Mouse (Mus musculus) retina, embryonic 14.5 days (tissue): Measurements from ENCODE around the gene Adamtsl2.

Experiments
- DNase-seq: peaks from one replicate; pipeline ENCODE4 v3.0.0-alpha.2; 2015; ENCODE audit warnings: low spot score

Adamtsl2 gene

DNA sequence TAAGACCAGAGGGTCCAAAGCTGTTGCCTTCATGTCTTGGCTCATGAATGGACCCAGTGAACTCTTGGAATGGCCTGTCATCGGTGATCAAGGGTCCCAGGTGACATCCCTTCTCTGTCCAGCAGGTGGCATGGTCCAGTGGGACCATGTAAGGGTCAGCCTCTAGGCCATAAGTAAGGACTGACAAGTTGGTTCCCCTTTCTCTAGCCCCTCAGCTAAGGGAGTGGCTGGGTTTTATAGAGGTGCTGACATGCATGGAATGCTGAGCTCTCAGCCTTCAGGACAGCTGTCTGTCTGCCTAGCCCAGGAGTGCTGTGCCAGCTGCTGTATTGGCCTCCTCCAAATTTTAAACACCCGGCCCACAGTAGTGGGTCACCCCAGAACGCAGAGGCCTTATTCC lies 3.7 kb upstream of the Adamtsl2 start:
- peak; percentile 72 for DNase-seq

DNA sequence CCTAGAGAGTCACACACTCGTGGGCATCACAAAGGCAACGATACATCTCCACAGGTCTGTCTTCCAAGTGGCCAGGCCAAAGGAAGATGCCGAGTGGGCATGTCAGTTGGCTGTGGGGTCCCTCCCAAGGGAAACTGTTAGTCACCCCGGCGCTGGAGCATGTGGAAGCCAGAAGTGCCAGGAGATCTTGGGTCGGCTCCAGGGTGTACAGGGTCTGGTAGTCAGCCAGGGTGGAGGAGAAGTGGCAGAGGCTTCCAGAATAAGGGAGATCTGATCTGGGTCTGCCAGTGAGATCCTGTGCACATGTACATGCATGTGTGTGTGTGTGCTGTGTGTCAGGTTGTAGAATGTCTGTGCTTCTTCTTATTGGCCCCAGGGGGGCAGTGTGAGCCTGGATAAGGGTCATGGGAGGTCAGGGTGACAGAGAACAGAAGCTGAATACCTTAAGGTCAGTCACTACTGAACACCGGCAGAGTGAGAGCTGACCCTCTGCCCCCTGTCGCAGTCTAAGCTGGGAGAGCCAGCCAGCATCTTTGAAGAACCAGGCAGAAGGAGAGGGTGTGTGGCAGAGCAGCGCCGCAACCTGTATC lies 1.4 kb upstream of the Adamtsl2 start:
- DNase-seq = peak; percentile 33

DNA sequence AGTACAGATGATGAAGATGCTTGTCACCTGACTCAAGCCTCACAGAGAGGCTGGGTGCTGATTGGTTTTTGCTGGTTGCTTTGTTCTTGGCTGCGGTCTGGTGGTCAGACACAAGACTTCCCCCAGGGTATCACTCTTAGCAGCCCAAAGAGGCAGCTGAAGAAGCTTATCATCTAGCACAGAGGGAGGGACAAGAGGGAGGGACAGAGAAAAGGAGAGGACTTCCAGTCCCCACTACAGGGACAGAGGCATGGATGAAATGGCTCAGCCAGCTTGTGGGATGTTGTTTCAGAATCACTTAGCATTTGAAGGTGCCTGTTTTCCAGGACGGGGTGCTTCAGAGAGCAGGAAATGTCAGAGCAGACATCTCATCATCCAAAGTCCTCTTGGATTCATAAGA lies 867 bp upstream of the Adamtsl2 start:
- DNase-seq = no peak

DNA sequence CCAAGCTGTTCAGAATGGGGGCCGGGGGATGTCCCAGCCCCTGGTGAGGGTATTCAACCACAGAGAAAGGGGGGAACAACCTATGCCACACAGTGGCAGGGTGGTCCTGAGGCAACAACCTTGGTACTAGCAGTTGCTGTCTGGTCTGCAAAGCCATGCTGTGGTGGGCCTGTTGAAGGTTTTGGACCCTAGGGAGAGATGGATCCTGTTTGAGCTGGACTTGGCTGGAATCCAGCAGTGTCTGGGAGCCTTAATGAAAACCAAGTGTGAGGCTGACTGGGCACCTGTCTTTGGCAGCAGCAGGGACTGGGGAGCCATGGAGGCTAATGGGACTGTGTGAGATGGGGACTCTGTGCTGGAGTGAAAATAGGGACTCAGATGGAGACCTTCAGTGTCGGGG lies 470 bp downstream of the Adamtsl2 start:
- DNase-seq = peak; percentile 22

DNA sequence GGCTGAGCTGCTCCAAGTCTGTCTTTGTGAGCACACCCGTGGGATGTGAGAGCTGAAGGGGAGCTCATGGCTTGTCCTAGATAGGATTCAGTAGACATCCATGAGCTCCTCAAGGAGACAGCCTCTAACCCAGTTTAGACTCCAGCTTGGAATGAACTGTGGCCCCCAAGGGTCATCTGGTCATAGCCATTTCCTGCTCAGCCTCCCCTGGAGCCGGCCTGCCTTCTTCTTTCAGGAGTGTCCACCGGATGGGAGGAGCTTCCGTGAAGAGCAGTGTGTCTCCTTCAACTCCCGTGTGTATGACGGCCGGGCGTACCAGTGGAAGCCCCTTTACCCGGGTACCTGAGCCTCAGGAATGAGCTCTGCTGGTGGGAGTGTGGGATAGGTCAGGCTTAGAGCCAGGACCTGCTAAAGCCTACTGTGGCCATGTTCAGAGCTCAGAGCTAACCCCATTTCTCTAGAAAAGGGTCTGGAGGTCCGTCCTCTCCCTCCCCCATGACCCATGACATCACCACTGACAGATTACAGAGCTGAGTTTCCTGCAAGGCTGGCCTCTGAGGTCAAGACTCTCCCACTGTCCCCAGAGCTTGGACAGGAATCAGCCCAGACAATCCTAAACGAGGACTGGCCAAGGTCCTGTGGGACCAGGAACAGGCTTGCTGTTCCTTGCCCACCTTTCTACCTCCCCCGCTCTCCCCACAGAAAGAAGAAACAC lies 4.7 kb downstream of the Adamtsl2 start:
- no peak for DNase-seq

DNA sequence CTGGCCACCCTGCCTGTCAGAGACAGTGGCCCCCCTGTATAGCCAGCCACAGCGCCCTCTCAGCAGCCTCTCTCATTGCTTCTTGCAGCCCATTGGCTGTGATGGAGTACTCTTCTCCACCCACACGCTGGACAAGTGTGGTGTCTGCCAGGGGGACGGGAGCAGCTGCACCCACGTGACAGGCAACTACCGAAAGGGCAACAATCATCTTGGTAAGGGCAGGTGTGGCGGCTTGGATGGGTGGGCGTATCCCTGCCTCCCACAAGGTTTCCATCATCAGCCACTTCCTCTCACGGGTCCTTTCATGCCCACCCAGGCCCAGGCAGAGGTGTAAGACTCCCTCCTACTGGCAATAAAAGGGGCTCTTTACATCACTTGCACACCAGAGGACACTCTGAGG lies 5.8 kb downstream of the Adamtsl2 start:
- DNase-seq = no peak

DNA sequence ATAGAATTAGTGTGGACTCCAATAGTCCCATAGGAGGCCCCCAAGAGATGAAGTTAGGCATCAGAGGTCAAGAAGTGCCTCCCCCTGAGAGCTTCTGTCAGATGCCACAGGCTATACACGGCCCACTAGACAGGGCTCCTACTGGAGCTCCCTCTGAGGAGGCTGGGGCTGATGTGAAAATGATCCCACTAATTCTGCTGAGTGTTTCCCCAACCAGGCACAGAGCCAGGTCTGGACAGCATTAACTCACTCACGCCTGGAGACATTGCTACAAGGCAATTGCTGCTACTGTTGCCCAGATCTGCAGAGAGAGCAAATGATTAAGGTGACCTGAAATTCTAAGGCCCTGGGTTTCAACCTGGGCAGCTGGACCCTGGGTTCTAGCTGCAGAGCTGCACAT lies 6.6 kb downstream of the Adamtsl2 start:
- DNase-seq = no peak

DNA sequence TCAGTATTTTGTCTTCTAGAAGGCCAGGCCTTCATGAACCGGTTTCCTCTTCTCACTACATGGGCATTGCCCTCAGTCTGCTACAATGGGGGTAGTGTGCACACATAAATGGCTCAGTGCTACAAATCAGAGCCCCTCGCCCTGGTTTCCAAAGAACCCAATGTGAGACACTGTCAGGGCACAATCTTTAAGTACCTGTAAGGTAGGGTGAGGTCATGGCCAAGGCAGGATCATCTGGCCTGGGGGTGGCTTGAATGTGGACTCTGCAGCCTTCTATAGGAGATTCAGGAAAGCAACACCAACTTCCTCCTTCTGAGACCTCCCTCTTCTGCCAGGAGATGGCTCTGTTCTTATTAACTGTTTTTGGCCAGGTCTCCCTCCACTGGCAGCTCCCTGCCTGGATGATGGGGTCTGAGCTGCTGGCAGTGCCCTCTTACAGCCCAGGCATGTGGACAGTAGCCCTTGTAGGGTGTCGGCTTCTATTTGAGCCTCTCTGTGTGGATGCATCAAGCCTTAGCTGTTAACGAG lies 7.4 kb downstream of the Adamtsl2 start:
- DNase-seq = no peak

DNA sequence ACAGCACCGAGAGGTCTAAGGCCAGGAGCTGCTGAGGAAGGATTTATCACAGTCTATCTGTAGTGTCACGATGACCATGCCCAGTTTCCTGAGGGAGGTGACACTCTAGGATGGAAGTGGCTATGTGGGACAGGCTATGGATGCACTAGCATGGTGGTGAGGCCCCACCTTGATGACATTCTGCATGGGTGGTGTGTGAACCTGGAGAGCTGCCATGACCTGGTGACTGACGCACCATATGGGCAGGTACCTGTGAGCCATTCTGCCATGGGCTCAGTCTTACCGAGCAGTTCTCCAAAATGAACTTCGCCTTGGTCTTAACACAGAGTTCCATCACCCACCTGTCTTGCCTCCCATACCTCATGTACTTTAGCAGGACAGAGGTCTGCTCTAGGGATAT lies 8.4 kb downstream of the Adamtsl2 start:
- no peak for DNase-seq

DNA sequence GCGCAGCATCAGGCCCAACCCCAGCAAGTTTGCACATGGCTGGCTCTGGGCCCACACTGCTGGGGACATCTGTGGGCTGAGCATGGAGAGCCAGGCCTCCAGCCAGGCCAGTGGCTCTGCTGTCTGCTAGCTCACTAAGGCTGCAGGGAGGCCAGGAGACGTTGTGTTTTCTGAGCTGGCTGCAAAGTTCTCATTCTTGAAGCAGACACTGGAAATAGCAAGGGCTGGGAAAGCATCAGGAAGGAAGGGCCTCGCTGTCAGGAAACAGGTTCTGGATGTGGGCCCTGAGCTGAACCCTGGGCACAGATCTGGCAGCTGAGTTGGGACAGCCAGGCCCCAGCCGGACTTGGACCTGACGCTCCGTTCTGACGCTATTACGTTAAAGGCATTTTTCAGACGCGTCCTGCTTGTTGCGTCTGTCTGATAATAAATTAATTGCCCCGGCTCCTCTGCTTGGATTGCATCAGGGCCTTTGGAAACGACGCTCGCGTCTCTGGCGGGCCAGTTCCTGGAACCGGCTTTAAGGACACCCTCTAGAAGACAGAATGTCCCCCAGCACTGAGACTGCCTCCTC lies 9.0 kb downstream of the Adamtsl2 start:
- no peak for DNase-seq

DNA sequence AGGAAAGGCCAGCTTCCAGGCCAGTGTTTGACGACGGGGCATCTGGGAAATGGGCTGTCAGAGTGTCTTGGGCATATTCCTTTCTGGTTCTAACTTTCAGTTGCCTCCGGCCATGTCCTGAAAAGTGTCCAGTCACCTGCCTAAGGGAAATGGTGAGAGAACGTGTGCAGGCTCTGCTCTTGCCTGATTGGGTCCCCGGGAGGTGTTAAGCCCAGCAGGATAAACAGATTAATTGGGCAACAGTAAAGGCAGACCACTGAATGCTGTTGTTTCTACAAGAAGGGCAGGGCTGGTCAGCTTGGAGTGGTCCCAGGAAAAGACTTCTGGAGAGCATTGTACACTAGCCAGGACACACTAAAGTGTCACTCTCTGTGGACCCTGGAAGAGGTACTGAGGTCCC lies 9.5 kb downstream of the Adamtsl2 start:
- DNase-seq = no peak

DNA sequence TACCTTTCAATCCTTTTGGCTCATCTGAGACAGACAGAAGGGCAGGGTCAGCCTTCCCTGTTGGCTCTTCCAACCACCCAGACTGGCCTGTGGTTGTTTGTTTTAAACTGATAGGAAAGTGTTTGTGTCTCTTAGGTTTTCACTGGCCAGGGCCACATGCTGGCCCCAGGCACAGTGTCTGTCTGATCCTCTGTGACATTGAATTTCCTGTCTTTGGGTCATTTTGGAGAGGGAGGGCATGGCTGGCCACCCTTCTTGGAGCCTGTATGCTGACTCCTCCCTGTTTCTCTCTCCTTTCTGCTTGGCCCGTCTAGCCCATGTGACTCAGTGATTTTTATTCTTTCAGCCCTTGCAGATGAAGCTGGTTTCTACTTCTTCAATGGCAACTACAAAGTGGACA lies 10.1 kb downstream of the Adamtsl2 start:
- DNase-seq = no peak

DNA sequence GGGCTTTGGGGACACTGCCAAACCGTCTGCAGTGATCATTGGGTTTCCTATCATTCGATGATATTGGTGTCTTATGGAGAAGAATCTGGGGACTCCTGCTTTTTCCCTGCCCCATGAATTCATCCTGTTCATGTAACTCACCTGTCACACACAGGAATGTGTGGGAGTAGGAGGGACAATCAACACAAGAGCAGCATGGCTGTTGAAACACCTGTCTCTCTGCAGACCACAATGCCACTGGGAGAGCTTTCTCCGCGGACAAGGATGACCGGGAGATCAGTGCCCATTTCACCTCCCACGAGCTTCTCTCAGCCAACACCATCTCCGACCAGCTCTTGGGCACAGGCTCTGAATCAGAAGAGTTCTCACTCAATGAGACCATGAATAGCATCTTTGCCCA lies 16.0 kb downstream of the Adamtsl2 start:
- no peak for DNase-seq

DNA sequence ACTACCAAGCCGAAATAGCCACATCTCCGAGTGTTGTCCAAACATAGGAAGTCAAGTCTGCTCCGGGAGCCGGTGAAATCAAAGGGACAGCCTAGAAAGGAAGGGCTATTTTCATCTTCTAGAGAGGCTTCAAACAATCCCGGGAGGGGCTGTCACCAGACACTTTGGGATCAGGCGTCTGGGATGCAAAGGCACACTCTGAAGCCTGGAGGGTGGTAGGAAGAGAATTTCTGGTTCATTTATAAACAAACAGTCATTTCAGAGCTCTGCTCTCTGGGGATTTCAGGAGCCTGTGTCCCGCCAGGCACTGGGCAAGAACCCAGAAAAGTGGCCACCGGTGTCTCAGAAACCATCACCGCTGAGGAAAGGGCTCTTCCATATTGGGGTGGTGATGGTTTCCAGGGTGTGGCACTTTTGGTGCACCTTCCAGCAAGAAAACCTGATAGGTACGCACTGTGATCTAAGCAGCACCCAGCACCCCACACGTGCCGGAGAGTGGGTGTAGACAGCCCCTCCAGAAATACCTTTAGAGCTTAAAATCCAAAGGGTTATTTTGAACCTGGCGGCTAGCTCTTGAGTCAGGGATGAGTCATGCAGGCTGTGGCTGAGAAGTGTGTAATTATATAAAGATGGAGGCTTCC lies 17.3 kb downstream of the Adamtsl2 start:
- no peak for DNase-seq

DNA sequence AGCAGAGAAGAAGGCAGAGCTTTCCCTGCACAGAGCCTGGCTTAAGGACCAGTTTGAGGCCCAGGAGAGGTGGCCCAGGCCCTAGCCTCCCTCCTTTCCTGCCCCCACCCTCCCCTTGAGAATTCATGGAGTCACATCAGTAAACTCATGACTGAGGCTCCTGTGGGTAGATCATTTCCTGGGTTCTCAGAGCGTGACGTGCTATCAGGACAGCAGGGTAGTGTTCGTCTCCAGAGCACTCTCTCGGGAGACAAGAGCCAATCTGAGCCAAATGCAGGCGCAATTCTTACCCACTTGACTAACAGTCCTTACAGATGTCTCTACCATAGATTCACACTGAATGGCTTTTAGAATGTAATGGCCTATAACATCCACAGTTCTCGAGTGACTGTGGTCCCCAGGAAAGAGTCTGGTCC lies 18.1 kb downstream of the Adamtsl2 start:
- DNase-seq = no peak

DNA sequence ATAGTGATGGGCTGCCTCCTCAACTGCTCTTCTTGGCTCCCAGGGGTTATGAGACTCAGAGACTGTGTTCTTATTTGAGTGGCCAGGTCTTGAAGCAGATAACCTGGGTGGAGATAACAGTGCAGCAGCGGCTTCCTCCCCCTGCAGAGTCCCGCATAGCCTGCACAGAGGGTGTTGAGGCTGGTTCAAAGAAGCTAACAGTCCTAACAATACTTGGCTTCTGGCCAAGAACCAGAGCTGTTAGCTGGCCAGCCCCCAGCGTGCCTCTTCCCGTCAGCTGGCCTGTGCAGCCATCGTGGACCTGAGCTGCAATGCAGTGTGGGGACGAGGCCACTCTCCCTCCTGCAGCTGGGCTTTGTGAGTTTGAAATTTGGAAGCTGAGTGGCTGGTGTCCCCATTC lies 18.6 kb downstream of the Adamtsl2 start:
- DNase-seq = peak; percentile 72

DNA sequence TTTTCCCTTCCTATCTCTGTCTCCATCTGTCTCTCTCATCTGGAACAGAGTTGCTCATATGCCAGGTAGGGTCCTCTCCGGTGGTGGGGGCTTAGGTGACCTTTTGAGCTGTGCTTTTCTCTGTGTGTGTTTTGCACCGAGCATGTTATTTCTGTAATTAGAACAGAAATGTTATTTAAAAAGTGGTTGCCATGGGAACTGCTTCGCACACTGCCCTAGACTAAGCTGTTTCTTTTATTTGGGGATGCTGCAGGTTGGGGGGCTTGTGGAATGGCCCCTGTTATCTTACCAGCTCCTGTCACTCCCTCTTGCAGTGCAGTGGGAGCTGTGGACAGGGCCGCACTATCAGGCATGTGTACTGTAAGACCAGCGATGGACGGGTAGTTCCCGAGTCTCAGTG lies 24.4 kb downstream of the Adamtsl2 start:
- no peak for DNase-seq

DNA sequence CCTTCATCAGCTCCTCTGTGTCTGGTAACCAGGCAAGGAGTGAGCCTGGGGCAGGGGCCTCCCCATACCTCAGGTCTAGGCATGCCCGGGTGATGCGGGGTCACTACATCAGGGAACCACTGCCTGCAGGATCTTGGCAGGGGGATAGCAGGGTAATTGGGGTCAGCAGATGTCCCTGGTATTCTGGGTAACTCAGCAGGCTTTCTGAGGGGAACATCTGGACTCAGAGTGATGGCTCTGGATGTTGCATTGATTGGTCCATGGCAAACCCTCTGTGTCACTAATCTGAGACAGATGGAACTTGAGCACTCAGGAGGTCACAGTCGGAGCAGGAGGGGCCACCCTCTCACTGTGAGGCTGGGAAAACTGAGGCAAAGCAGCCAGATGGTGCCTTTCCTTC lies 27.6 kb downstream of the Adamtsl2 start:
- peak; percentile 61 for DNase-seq

DNA sequence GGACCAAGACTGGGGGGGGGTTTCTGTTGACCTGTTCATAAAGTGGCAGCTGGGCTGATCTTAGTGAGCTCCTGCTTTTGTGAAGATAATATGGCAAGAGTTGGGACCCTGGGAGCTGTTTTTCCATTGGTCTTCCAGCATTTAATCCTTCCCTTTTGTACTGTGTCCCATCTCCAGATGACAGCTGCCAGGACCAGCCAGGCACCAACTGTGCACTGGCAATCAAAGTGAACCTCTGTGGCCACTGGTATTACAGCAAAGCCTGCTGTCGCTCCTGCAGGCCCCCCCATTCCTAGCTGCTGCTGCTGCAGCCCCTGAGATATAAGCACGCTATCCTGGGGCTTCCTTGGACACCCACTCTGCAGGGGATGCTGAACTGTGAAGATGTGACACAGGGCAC lies 29.0 kb downstream of the Adamtsl2 start:
- DNase-seq = no peak

DNA sequence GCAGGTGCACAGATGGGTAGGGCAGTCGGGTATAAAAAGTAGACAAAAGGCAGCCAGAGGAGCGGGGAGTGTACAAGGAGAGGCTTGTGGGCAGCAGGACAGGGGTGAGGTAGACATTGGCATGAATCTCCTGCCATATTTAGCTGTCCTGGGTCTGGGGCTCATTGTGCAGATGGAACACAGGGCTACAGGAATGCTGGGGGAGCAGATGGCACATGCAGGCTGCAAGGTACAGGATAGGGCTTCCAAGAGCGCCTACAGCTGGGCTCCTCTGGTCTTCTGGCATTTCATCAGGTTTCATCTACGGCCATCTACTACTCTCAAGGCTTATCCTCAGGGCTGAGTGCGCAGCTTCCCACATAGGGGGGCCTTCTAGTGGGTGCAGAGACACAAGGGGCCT lies 29.9 kb downstream of the Adamtsl2 start:
- DNase-seq = no peak

DNA sequence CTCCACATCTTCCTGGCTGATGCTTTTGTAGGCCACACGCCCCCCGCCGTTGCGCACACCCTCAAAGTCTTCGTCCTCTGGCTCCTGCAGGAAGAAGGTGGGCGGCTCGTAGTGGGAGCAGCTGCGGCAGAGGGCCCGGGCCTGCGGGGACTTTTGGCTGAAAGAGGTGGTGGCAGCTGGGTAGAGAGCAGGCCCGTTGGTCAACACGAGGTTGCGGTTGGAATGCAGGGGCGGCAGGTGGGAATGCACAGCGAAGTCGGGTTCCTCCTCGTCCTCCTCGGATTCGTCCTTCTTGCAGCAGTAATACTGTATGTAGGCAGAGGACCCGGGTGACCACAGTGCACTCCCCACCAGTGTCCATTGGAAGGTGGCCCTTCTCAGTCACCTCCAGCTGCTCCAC lies 33.4 kb downstream of the Adamtsl2 start:
- no peak for DNase-seq

DNA sequence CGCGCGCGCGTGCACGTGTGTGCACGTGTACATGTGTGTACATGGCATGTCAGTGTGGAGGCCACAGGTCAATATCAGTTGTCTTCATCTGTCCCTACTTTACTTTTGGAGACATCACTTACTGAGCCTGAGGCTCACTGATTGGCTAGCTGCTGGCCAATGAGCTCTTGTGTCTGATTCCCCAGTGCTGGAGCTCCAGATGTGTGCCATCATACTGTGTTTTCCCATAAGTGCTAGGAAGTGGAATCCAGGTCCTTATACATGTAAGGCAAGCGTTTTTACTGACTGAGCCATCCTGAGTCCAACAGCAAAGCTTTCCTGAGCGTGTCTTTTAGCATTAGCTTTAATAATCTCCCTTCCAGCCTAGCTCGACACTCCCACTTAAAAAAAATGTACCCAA lies 35.0 kb downstream of the Adamtsl2 start:
- no peak for DNase-seq

DNA sequence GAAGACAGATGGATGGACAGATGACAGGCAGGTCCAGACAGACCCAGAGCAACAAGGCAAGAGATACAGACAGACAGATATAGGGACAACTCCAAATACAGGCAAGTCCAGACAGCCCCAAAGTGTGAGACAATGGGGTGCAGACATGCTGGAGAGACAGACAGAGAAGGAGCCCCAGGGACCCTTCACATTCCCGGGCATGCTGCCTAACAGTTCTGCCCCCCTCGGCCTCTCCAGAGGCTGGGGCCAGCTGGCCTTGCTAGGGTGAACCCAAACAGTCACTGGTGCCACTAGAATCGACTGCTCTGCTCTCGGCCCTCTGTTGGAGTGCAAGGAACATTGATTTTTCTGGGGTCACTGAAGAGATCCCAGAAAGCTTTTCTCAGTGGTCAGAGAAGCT lies 39.3 kb downstream of the Adamtsl2 start:
- no peak for DNase-seq
